Mouse (Mus musculus): ENCODE data around the gene N4bp2l2.

DNA sequence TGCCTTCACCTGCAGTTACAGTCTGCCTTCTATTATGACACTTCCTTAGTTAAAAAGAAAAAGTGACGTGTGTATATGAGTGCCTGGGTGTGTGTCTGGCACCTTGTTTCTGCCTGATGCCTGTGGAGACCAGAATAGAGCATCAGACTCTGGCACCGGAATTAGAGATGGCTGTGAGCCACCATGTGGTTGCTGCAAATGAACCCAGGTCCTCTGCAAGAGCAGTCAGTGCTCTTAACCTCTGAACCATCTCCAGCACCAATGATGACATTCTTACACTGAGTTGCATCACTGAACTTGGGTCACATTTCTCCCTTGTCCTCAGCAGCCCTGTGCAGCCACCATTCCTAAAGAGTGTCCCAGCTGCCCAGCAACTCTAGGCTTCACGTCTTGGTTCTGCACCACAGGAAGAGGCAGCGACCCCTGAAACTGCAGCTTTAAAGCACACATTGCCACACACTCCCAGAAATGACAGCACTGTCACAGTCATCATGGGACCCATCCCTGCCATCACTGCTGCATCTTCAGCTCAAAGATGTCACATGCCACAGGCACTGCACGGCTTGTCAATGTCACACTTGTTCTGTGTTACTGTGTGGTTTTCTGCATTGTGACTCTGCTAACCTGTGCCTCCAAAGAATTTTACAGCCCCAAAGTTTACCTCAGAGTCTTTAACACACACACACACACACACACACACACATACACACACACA, 82.2 kb downstream of the N4bp2l2 start:
- no peak for TF ChIP-seq EP300 (IDR thresholded peaks at IDR 0.05; ENCODE audit: insufficient read depth, low read depth, low read length)
- TF ChIP-seq CTCF (IDR thresholded peaks at IDR 0.05): no peak
- TF ChIP-seq POLR2A (IDR thresholded peaks at IDR 0.05; ENCODE audit: insufficient read depth, low read depth, low read length): no peak

Measured in heart, adult 2 months (tissue).